Mouse (Mus musculus): ENCODE measurements around the gene Eps8. TPM values are rescaled to one million over a fixed set of nuclear protein-coding genes. Genes with fewer than 3 reads are reported as not detected.

Eps8 gene
- polyA plus RNA-seq, 1 experiment, result 23.0 TPM

- no peak for TF ChIP-seq POLR2A (IDR thresholded peaks at IDR 0.05; ENCODE audit: extremely low read depth, insufficient read depth, low read length)
- TF ChIP-seq CTCF (IDR thresholded peaks at IDR 0.05; ENCODE audit: extremely low read depth, insufficient read depth, low read length), result no peak
- Histone ChIP-seq H3K27ac (ENCODE audit: insufficient read depth, low read length) (no peak overlapping the region), H3K4me1 (ENCODE audit: control insufficient read depth, insufficient read depth, low read length) (no peaks in the 10 kb centered on the region), H3K4me3 (ENCODE audit: insufficient read depth, low read length) (no peak overlapping the region)
Observed at GRCm38 (mm10) chr6:137688506-137689105, 33.9 kb upstream of the Eps8 start.

GRCm38 (mm10) chr6:137688079-137688478, 33.4 kb upstream of the Eps8 start:
- Histone ChIP-seq H3K4me1 (ENCODE audit: control insufficient read depth, insufficient read depth, low read length) (no peaks in the 10 kb centered on the region), H3K27ac (ENCODE audit: insufficient read depth, low read length) (no peak overlapping the region), H3K4me3 (ENCODE audit: insufficient read depth, low read length) (no peak overlapping the region)
- TF ChIP-seq CTCF (IDR thresholded peaks at IDR 0.05; ENCODE audit: extremely low read depth, insufficient read depth, low read length), result no peak
- TF ChIP-seq POLR2A (IDR thresholded peaks at IDR 0.05; ENCODE audit: extremely low read depth, insufficient read depth, low read length), result no peak

GRCm38 (mm10) chr6:137687667-137688066, 33.0 kb upstream of the Eps8 start:
- Histone ChIP-seq H3K4me3 (ENCODE audit: insufficient read depth, low read length) (no peak overlapping the region), H3K27ac (ENCODE audit: insufficient read depth, low read length) (no peak overlapping the region), H3K4me1 (ENCODE audit: control insufficient read depth, insufficient read depth, low read length) (no peaks in the 10 kb centered on the region)
- TF ChIP-seq CTCF (IDR thresholded peaks at IDR 0.05; ENCODE audit: extremely low read depth, insufficient read depth, low read length) (no peak), POLR2A (IDR thresholded peaks at IDR 0.05; ENCODE audit: extremely low read depth, insufficient read depth, low read length) (no peak)

- no peak overlapping the region for H3K4me3 ChIP-seq (ENCODE audit: insufficient read depth, low read length)
- H3K27ac ChIP-seq (ENCODE audit: insufficient read depth, low read length), result no peak overlapping the region
- no peaks in the 10 kb centered on the region for H3K4me1 ChIP-seq (ENCODE audit: control insufficient read depth, insufficient read depth, low read length)
- TF ChIP-seq CTCF (IDR thresholded peaks at IDR 0.05; ENCODE audit: extremely low read depth, insufficient read depth, low read length), result no peak
- TF ChIP-seq POLR2A (IDR thresholded peaks at IDR 0.05; ENCODE audit: extremely low read depth, insufficient read depth, low read length), result no peak
Observed at GRCm38 (mm10) chr6:137682629-137683028, 28.0 kb upstream of the Eps8 start.

DNA sequence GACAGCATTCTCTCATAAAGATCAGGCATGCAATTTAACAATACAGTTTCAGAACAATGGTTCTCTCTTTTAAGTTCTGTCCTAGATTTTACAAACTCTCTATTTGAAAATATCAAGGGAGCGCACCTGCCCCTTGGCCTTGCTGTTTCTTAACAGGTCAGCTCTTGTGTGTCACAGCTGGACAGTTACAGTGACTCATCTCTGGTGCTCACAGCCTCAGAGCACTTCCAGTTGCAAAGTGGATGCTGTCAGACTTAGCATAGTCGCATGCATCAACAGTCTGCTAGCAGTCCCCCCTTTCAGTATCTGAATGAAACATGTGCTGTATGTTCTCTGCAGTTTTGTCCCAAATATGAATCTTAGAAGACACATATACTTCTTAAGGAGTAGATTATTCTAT, 26.3 kb upstream of the Eps8 start:
- Histone ChIP-seq H3K4me3 (ENCODE audit: insufficient read depth, low read length) (no peak overlapping the region), H3K4me1 (ENCODE audit: control insufficient read depth, insufficient read depth, low read length) (no peaks in the 10 kb centered on the region), H3K27ac (ENCODE audit: insufficient read depth, low read length) (no peak overlapping the region)
- TF ChIP-seq POLR2A (IDR thresholded peaks at IDR 0.05; ENCODE audit: extremely low read depth, insufficient read depth, low read length), result no peak
- no peak for TF ChIP-seq CTCF (IDR thresholded peaks at IDR 0.05; ENCODE audit: extremely low read depth, insufficient read depth, low read length)

GRCm38 (mm10) chr6:137676581-137676980, 21.9 kb upstream of the Eps8 start:
- no peak overlapping the region for H3K27ac ChIP-seq (ENCODE audit: insufficient read depth, low read length)
- no peak overlapping the region for H3K4me3 ChIP-seq (ENCODE audit: insufficient read depth, low read length)
- H3K4me1 ChIP-seq (ENCODE audit: control insufficient read depth, insufficient read depth, low read length), result no peaks in the 10 kb centered on the region
- no peak for TF ChIP-seq POLR2A (IDR thresholded peaks at IDR 0.05; ENCODE audit: extremely low read depth, insufficient read depth, low read length)
- no peak for TF ChIP-seq CTCF (IDR thresholded peaks at IDR 0.05; ENCODE audit: extremely low read depth, insufficient read depth, low read length)

- no peak overlapping the region for H3K27ac ChIP-seq (ENCODE audit: insufficient read depth, low read length)
- H3K4me3 ChIP-seq (ENCODE audit: insufficient read depth, low read length), result no peak overlapping the region
- no peaks in the 10 kb centered on the region for H3K4me1 ChIP-seq (ENCODE audit: control insufficient read depth, insufficient read depth, low read length)
- TF ChIP-seq CTCF (IDR thresholded peaks at IDR 0.05; ENCODE audit: extremely low read depth, insufficient read depth, low read length), result no peak
- no peak for TF ChIP-seq POLR2A (IDR thresholded peaks at IDR 0.05; ENCODE audit: extremely low read depth, insufficient read depth, low read length)
Observed at GRCm38 (mm10) chr6:137675556-137675955, 20.9 kb upstream of the Eps8 start.

- TF ChIP-seq POLR2A (IDR thresholded peaks at IDR 0.05; ENCODE audit: extremely low read depth, insufficient read depth, low read length), result no peak
- TF ChIP-seq CTCF (IDR thresholded peaks at IDR 0.05; ENCODE audit: extremely low read depth, insufficient read depth, low read length), result no peak
- no peaks in the 10 kb centered on the region for H3K4me1 ChIP-seq (ENCODE audit: control insufficient read depth, insufficient read depth, low read length)
- no peak overlapping the region for H3K4me3 ChIP-seq (ENCODE audit: insufficient read depth, low read length)
- no peak overlapping the region for H3K27ac ChIP-seq (ENCODE audit: insufficient read depth, low read length)
Observed at GRCm38 (mm10) chr6:137673301-137673700, 18.6 kb upstream of the Eps8 start.

GRCm38 (mm10) chr6:137671561-137671960, 16.9 kb upstream of the Eps8 start:
- TF ChIP-seq POLR2A (IDR thresholded peaks at IDR 0.05; ENCODE audit: extremely low read depth, insufficient read depth, low read length) (no peak), CTCF (IDR thresholded peaks at IDR 0.05; ENCODE audit: extremely low read depth, insufficient read depth, low read length) (no peak)

DNA sequence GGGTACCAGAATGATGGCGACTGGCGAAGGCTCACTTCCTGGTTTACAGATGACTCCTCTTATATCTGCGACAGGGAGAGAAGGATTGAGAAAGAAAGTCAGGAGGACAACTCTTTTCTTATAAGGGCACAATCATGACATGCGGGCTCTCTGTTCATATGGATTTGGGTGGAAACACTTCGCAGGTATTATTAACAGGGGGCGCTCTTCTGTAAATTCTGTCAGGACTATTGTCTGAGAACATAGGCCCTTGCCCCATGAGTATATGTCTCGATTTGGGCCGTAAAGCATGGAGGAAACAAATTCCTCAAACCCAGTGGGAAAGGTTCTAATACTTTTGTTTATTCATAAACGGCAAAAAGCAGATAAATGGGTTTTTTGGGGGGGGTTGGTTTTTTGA, 16.1 kb upstream of the Eps8 start:
- TF ChIP-seq POLR2A (IDR thresholded peaks at IDR 0.05; ENCODE audit: extremely low read depth, insufficient read depth, low read length), result no peak
- TF ChIP-seq CTCF (IDR thresholded peaks at IDR 0.05; ENCODE audit: extremely low read depth, insufficient read depth, low read length), result no peak
- H3K4me1 ChIP-seq (ENCODE audit: control insufficient read depth, insufficient read depth, low read length), result no peaks in the 10 kb centered on the region
- H3K27ac ChIP-seq (ENCODE audit: insufficient read depth, low read length), result no peak overlapping the region
- H3K4me3 ChIP-seq (ENCODE audit: insufficient read depth, low read length), result no peak overlapping the region

More at GRCm38 (mm10) chr6:137671561-137671960, 16.9 kb upstream of the Eps8 start:
- no peaks in the 10 kb centered on the region for H3K4me1 ChIP-seq (ENCODE audit: control insufficient read depth, insufficient read depth, low read length)
- no peak overlapping the region for H3K4me3 ChIP-seq (ENCODE audit: insufficient read depth, low read length)
- no peak overlapping the region for H3K27ac ChIP-seq (ENCODE audit: insufficient read depth, low read length)

All from cortical plate, adult 2 months (tissue).